Mouse (Mus musculus) G1E (cell line): ENCODE measurements around the gene Lsamp.

ENCODE experiments used
- CTCF ChIP-seq: IDR thresholded peaks from 2 replicates; pipeline ENCODE4 v1.5.1; 2012; ENCODE audit warnings: low read depth, low read length, inconsistent platforms, mixed read lengths
- GATA1 ChIP-seq: IDR thresholded peaks from 2 replicates; pipeline ENCODE4 v1.6.1; 2012; ENCODE audit warnings: borderline replicate concordance, low read length, inconsistent platforms, mixed read lengths
- TAL1 ChIP-seq: conservative IDR thresholded peaks from 2 replicates; pipeline ENCODE4 v1.6.1; 2012; ENCODE audit warnings: low read depth, low read length, inconsistent platforms, mixed read lengths

- TF ChIP-seq GATA1 (no peak), CTCF (no peak), TAL1 (no peak)
These were observed 1333.8 kb downstream of the Lsamp start for GRCm38 (mm10) chr16:41317992-41318391.
